Mouse (Mus musculus) CD4-positive naive resting alpha-beta T cell, adult 57 days (primary cell): Measurements from ENCODE around the gene Galnt18. TPM values are rescaled to one million over a fixed set of nuclear protein-coding genes. Genes with fewer than 3 reads are reported as not detected.

ENCODE experiments used
- total RNA-seq: library from RNA; stranded (reverse); gene quantifications from one replicate; pipeline ENCODE4 v1.2.4, GENCODE M21; 2023

Galnt18 gene
- 0.24 TPM for total RNA-seq

GRCm38 (mm10) chr7:111779504-111780242, at the start of gene Galnt18:
Galnt18 (minus strand) TSS chr7:111779977.

Other genes starting within 250 kb of the Galnt18 start
- gene Usp47, start 243.5 kb upstream of the Galnt18 start, total RNA-seq = 65.2 TPM